ENCODE assay signal across 8 mouse cellular contexts in the genomic region with DNA sequence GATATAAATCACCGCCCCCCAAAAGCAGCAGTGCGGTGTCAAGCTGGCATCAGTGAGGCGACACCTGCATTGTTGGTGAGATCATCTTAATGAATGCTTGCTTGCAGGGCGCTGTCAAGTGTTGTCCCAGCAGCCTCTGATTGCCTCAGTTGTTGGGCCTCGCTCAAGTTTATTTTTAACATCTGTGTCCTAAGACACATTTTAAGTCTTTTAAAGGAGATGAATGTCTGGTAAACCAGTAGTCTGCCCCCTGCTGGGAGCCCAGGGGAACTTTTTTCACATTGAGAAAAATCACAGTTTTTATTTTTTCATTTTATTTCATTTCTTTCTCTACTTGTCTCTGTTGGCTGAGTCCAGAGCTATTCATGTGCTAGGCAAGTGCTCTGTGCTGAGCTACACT. TPM values are rescaled to one million over a fixed set of nuclear protein-coding genes. Genes with fewer than 3 reads are reported as not detected.
DNase-seq lines count a peak whose midpoint lies in the region; ATAC-seq and TF ChIP-seq lines count a peak whose summit lies in the region.

No protein-coding gene starts in this region.

- no peaks in the 10 kb centered on the region for H3K36me3 ChIP-seq in heart, adult 2 months (ENCODE audit: control insufficient read depth, insufficient read depth, low read length)

- H3K79me2 ChIP-seq in heart, adult 2 months (replicated peaks; ENCODE audit: control insufficient read depth, insufficient read depth, low read length): no peaks in the 10 kb centered on the region

- no peaks in the 10 kb centered on the region for H3K27me3 ChIP-seq in heart, adult 2 months (ENCODE audit: control insufficient read depth, insufficient read depth, low read length)

- TF ChIP-seq CTCF in heart, adult 2 months (IDR thresholded peaks at IDR 0.05): peak; percentile 90

- peak overlapping the region; percentile 33; the same call in 1 of the 2 replicates for H3K27ac ChIP-seq in heart, adult 2 months

- H3K4me3 ChIP-seq in heart, adult 2 months: no peak overlapping the region

- intact Hi-C loops in heart, adult 2 months (cut with DNase I): no loop called here
- intact Hi-C loops in heart, postnatal 36 days (cut with DNase I): loop anchor here (2.0 kb wide), 1 partner anchor 314 kb away; no protein-coding TSS in a partner anchor

- H3K4me1 ChIP-seq in heart, adult 2 months (ENCODE audit: control insufficient read depth, insufficient read depth, low read length): peaks cover 3% of the 10 kb centered on the region

- no peak for TF ChIP-seq EP300 in heart, adult 2 months (IDR thresholded peaks at IDR 0.05; ENCODE audit: insufficient read depth, low read depth, low read length)

- ATAC-seq in erythroblast, adult 5-6 weeks (replicated peaks; ENCODE audit: low FRiP score, poor library complexity, severe bottlenecking): no peak

- no peak overlapping the region for H3K9ac ChIP-seq in heart, adult 2 months (ENCODE audit: low read depth, low read length)

- 62% methylated on average over 5 of the region's 5 CpGs for WGBS in heart, adult 2 months

- DNase-seq in heart, adult 2 months: peak; percentile 35 to 41
- DNase-seq in heart, adult 8-10 months (ENCODE audit: low spot score): no peak
- peak; percentile 22 for DNase-seq in urinary bladder, postnatal 25 days (ENCODE audit: low spot score)
- no peak for DNase-seq in urinary bladder, postnatal 4 days (ENCODE audit: low spot score in 2 of 2)
- DNase-seq in heart, postnatal 36 days: peak; percentile 28
- DNase-seq in ovary, adult 18-20 months (ENCODE audit: low spot score): no peak
- no peak for DNase-seq in thymus, postnatal 25 days

- TF ChIP-seq POLR2A in heart, adult 2 months (IDR thresholded peaks at IDR 0.05; ENCODE audit: insufficient read depth, low read depth, low read length): no peak

RNA-seq across cellular contexts. Expression of a gene that starts 34.3 kb away (rescaled TPM):
- total RNA-seq in heart, adult 2 months (2021): 10 to 100 TPM; 33.8 to 36.3 TPM
- polyA plus RNA-seq in heart, adult 2 months (2012; rRNA removed): 8.4 and 15.8 TPM in 2 replicates
- 10 to 100 TPM; 25.5 to 43.7 (median 29.9) TPM for total RNA-seq in heart, adult 8-10 months (2022)
- 10 to 100 TPM; 29.7 to 37.5 TPM for total RNA-seq in heart, postnatal 36 days (2021)
- total RNA-seq in erythroblast, adult 5-6 weeks (2015; ENCODE audit: low replicate concordance): 19.0 and 19.6 TPM in 2 replicates
- total RNA-seq in erythroblast, adult 5-6 weeks (2017; ENCODE audit: low replicate concordance): 12.1 and 14.9 TPM in 2 replicates

Comparison
In these comparisons a context has a peak if more than half of its experiments do, and no peak if none do; other contexts are left out.
1. DNase-seq: peak in heart, adult 2 months (2 of 2), urinary bladder, postnatal 25 days (single experiment) and heart, postnatal 36 days (2 of 2); none in heart, adult 8-10 months (single experiment), urinary bladder, postnatal 4 days (0 of 2), ovary, adult 18-20 months (single experiment) and thymus, postnatal 25 days (single experiment).